Mouse (Mus musculus): ENCODE results near the gene Casc1.
"Not testable (repeated sequence)": the region's sequence is repeated elsewhere in the genome, so short reads cannot be mapped to it uniquely, and the experiment has no call there.

Gene Casc1

DNA sequence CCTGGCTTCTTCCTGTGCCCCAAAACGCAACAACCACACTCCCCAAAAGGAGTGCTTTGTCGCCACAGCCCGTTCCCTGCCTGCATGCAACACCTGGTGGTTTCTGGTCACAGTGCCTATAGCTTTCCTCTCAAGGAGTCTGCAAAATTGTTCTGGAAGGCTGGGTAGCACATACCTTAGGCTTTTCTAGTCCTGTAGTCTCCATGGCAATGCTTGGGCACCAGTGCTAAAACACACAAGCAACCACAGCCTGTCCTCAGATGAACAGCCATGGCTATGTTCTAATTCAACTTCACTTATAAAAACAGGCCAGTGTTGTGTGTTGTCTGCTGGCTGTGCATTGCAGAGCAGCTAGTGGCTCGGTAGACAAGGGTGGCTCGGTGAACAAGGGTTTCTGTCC is 74.0 kb downstream of the Casc1 start:
- DNase-seq (ENCODE audit: low spot score) = no peak

DNA sequence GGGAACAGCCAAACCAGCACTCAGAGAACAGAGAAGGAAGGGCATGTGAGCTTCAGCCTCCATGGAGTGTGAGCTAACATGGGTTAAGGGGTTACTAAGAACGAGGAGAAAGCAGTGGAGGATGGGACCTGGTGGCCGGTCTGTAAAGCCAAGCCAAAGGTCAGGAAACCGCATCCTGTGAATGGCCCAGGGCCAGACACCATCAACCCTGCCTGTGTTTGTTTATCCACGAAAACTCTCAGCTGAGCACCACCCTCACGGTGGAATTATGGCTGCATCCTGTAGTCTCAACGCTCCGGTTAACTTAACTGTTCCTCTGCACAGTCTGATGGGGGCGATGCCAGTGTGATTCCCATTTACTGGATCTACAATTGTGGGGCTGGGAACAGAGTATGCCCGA is 75.0 kb downstream of the Casc1 start:
- DNase-seq (ENCODE audit: low spot score) = no peak

DNA sequence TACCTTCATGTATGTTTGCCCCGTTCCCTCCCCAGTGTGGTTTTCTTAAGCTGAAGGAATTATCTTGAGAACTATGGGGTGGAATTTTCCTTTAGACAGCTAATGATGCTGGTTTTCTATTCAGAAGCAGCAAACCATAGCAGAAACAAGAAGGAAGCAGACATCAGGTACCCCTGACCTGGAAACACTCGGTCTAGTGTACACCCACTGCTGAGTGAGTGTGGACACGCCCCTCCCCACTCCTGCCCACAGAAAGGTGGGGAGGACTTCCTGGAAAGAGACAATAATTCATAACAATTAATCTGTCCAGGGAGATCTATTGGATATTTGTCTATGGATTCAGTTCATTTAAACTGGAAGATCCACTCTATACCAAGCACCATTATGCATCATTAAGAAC is 75.5 kb downstream of the Casc1 start:
- no peak for DNase-seq (ENCODE audit: low spot score)

DNA sequence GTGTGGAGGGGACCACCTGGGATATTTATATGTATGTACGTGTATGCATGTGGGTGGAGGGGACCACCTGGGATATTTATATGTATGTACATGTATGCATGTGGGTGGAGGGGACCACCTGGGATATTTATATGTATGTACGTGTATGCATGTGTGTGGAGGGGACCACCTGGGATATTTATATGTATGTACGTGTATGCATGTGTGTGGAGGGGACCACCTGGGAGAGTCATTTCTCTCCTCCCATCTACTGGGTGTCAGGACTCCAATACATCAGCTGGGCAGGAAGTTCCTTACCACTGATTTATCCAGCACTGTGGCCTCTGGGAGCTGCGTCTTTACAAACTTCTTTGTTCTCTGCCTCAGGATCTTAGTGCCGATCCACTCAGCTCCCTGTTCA is 77.8 kb downstream of the Casc1 start:
- DNase-seq (ENCODE audit: low spot score) = not testable (repeated sequence)

DNA sequence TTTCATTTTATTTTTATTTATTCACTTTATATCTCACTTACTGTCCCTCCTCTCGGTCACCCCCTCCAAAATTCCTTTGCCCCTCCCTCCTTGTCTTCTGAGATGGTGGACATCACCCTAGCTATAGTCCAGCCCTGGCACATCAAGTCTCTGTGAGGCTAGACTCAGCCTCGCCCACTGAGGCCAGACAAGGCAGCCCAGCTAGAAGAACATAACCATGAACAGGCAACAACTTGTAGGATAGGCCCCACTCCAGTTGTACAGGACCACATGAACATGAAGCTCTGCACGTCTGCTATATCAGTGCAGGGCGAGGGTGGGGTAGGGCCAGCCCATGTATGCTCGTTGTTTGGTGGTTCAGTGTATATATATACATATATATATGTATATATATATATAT is 78.8 kb downstream of the Casc1 start:
- no peak for DNase-seq (ENCODE audit: low spot score)

DNA sequence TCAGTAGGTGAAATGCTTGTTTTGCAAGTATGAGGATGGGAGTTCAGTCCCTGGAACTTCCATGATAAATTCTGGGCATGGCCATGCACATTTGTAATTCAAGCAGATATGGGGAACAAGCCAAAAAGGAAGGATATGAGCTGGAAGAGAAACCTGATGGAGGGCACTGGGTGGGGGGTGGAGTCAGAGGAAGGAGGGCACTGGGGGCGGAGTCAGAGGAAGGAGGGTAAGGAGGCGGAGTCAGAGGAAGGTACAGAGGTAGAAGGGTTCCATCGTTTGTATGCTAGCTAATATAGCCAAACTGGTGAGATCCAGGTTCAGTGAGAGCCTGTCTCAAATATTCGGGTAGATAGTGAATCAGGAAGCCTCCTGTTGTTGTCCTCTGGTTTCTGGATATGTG is 81.2 kb downstream of the Casc1 start:
- no peak for DNase-seq (ENCODE audit: low spot score)

DNA sequence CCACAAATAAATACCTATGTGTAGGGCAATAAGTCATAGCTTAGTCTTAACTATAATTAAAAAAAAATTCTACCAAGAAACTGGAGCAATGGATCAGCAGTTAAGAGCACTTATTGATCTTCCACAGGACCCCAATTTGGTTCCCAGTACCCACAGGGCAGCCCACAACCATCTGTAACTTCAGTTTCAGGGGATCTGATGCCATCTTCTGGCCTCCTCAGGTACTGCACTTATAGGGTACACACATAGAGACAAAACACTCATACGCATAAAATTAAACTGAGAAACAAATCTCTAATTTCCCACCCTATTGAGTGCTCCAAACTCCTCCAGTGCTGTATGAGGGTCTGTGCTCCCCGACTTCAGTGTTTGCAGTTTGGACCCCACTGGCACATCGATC is 83.2 kb downstream of the Casc1 start:
- no peak for DNase-seq (ENCODE audit: low spot score)

DNA sequence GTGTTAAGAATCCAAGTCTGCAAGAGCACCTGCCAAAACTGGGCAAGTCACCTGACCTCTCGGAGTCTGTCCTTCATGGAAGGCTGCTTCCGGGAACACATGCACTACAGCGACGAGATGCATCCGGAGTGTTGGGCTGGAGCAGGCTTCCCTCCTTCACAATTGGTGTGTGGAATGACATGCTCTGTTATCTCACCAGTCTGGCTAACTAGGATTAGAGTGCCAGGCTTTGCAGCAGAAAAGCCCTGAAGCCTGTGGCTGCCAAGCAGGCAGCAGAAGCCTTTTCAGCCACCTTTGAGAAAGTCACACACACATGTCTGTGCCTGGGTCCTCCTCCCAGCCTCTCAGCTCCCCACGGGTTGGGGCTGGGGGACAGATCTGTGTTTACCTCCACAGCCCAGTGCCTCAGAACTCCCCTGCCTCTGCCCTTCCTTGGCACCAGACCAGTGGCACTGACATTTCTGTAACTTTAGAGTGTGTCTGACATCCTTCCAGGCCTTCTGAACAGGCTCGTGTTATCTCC is 85.2 kb downstream of the Casc1 start:
- no peak for DNase-seq (ENCODE audit: low spot score)

Data from testis, postnatal 10 days (tissue).